Mouse (Mus musculus) stomach, postnatal 0 days (tissue): ENCODE results near the gene Rps6. TPM values are rescaled to one million over a fixed set of nuclear protein-coding genes. Genes with fewer than 3 reads are reported as not detected.

Experiments
- ATAC-seq: fragments of 200-750 bp; cut with Nextera tagmentation; 2 replicates; pipeline ENCODE4 v1.8.0; 2017; ENCODE audit not compliant: low FRiP score, low TSS enrichment
- DNase-seq: peaks from one replicate; pipeline ENCODE4 v3.0.0-alpha.2; 2016; ENCODE audit warnings: low spot score
- H3K27ac ChIP-seq: fragments of 300-500 bp; sonication (generic); replicated peaks from 2 replicates; pipeline ENCODE4 v1.5.1; 2014; ENCODE audit warnings: mild to moderate bottlenecking, control low read depth
- H3K27me3 ChIP-seq: fragments of 300-500 bp; sonication (generic); 2 replicates; pipeline ENCODE4 v1.6.1; 2014; ENCODE audit warnings: low read length; ENCODE audit not compliant: control insufficient read depth, insufficient read depth
- H3K36me3 ChIP-seq: fragments of 300-500 bp; sonication (generic); 2 replicates; pipeline ENCODE4 v1.6.1; 2014; ENCODE audit warnings: low read length, mixed read lengths; ENCODE audit not compliant: control insufficient read depth, insufficient read depth
- H3K4me1 ChIP-seq: fragments of 300-500 bp; sonication (generic); replicated peaks from 2 replicates; pipeline ENCODE4 v1.6.1; 2014; ENCODE audit warnings: antibody characterized with exemption; ENCODE audit not compliant: control insufficient read depth, insufficient read depth
- H3K4me2 ChIP-seq: fragments of 300-500 bp; sonication (generic); replicated peaks from 2 replicates; pipeline ENCODE4 v1.6.1; 2014; ENCODE audit warnings: low read depth, mild to moderate bottlenecking, control low read depth, moderate library complexity
- H3K4me3 ChIP-seq: fragments of 300-500 bp; sonication (generic); 2 replicates; pipeline ENCODE4 v1.5.1; 2014; ENCODE audit warnings: low read depth, low read length, control low read depth
- H3K9ac ChIP-seq: fragments of 300-500 bp; sonication (generic); 2 replicates; pipeline ENCODE4 v1.6.1; 2014; ENCODE audit warnings: mild to moderate bottlenecking, low read length, control low read depth, mixed read lengths
- H3K9me3 ChIP-seq: fragments of 300-500 bp; sonication (generic); 2 replicates; pipeline ENCODE4 v1.6.1; 2016; ENCODE audit warnings: low read length; ENCODE audit not compliant: control insufficient read depth
- CTCF ChIP-seq: IDR thresholded peaks from 2 replicates; pipeline ENCODE4 v1.5.1; 2016; ENCODE audit warnings: antibody characterized with exemption, low read depth, mild to moderate bottlenecking, moderate library complexity
- EP300 ChIP-seq: optimal IDR thresholded peaks from 2 replicates; pipeline ENCODE3; 2016; ENCODE audit warnings: antibody characterized with exemption
- WGBS: fragments of 180-500 bp; shearing (Covaris S2); extraction: QIAGEN DNeasy Blood & Tissue Kit; methylation state at CpG from one replicate; pipeline ENCODE4 v1.1.7; 2014; 5-methylcytosine and 5-hydroxymethylcytosine counted together
- polyA plus RNA-seq: library from polyadenylated mRNA; unstranded; fragments of >200 nt; fragmentation: Nextera tagmentation; extraction: Ambion mirVana; gene quantifications from 2 replicates; pipeline ENCODE4 v1.2.1, GENCODE M21; 2015

Rps6 gene
- polyA plus RNA-seq, 1 experiment from 2014 or later = 619 TPM

- 68% methylated on average over 7 of the region's 7 CpGs for WGBS
- Histone ChIP-seq H3K4me2 (no peak overlapping the region), H3K27me3 (no peaks in the 10 kb centered on the region), H3K4me3 (no peak overlapping the region), H3K9me3 (no peaks in the 10 kb centered on the region), H3K4me1 (no peaks in the 10 kb centered on the region), H3K9ac (no peak overlapping the region), H3K36me3 (no peaks in the 10 kb centered on the region), H3K27ac (no peak overlapping the region)
- TF ChIP-seq CTCF (no peak), EP300 (no peak)
- no peak for DNase-seq
- no peak for ATAC-seq
These were observed 40.2 kb upstream of the Rps6 start for GRCm38 (mm10) chr4:86897411-86897810.

DNA sequence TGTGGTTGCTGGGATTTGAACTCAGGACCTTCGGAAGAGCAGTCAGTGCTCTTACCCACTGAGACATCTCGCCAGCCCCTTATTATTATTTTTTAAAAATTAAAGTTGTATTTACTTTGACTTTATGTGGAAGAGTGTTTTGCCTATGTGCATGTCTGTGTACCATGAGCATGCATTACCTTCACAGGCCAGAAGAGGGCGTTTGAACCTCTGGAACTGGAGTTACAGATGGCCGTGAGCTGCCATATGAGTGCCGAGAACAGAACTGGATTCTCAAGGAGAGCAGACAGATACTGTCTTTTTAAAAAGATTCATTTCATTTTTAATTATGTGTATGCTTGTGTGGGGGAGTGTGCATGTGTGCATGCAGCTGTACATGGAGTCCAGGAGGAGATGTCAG is 30.7 kb upstream of the Rps6 start:
- Histone ChIP-seq H3K27me3 (no peaks in the 10 kb centered on the region), H3K4me3 (no peak overlapping the region), H3K9ac (no peak overlapping the region), H3K27ac (no peak overlapping the region), H3K4me2 (no peak overlapping the region), H3K4me1 (no peaks in the 10 kb centered on the region), H3K36me3 (no peaks in the 10 kb centered on the region), H3K9me3 (no peaks in the 10 kb centered on the region)
- no peak for ATAC-seq
- WGBS = 76% methylated on average over 5 of the region's 5 CpGs
- no peak for TF ChIP-seq EP300
- peak; percentile 49 for TF ChIP-seq CTCF
- DNase-seq = no peak

DNA sequence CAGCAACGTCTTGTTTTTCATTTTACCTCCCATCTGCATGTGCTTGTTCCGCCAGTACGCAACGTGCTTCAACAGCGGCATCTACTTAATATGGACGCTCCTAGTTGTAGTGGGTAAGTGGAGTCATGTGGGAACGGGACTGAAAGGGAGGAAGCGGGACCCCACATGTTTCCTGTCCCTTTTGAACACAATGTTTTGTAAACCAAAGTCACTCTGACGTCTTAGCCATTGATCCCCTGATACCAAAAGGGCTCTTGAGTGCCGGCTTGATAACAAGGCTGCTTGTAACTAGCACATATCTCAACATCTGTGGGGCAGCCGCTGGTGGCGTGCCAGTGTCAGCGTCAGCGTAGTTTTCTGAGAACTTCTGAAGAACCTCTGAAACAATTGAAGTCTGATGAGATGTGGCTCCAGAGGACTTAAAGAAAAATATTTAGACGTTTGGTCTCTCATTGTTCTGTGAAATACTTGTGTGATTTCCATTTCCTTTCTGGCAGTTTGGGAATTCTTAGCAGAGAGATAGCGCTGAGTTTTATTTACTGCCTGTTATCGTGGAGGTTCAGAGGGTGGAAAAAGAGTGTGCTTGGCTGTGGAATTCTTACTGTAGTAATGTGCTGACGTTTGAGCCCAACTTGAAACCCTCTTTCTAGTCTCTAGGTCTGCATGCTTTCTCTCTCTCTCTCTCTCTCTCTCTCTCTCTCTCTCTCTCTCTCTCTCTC is 29.1 kb upstream of the Rps6 start:
- Histone ChIP-seq H3K36me3 (no peaks in the 10 kb centered on the region), H3K27ac (peak overlapping the region; percentile 30; the same call in 1 of the 2 replicates), H3K9me3 (no peaks in the 10 kb centered on the region), H3K4me1 (no peaks in the 10 kb centered on the region), H3K4me3 (peak overlapping the region; percentile 26), H3K9ac (peak overlapping the region; percentile 31), H3K27me3 (no peaks in the 10 kb centered on the region), H3K4me2 (peak overlapping the region; percentile 52)
- TF ChIP-seq CTCF (no peak), EP300 (no peak)
- 18% methylated on average over 18 of the region's 18 CpGs for WGBS
- DNase-seq (peak; percentile 40), ATAC-seq (no peak)

GRCm38 (mm10) chr4:86885790-86886159 is 28.6 kb upstream of the Rps6 start:
- WGBS = 45% methylated on average over 12 of the region's 12 CpGs

DNA sequence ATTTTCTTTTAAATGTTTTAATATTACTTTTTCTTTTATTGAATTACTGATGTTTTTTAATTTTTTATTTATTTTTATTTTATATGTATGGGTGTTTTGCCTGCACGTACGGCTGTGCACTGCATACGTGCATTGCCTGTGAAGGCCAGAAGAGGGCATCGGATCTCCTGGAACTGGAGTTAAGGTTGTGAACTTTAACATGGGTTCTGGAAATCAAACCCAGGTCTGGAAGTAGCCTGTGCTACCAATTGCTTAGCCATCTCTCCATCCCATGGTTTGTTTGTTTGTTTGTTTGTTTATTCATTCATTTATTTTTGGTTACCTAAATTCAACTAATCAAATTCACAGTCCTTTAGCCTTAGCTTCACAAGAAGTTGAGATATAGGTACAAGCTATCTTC is 27.7 kb upstream of the Rps6 start:
- DNase-seq (peak; percentile 50), ATAC-seq (no peak)
- H3K36me3 ChIP-seq = no peaks in the 10 kb centered on the region
- H3K9ac ChIP-seq = no peak overlapping the region
- H3K9me3 ChIP-seq = no peaks in the 10 kb centered on the region
- H3K4me1 ChIP-seq = no peaks in the 10 kb centered on the region
- 70% methylated on average over 4 of the region's 4 CpGs for WGBS
- no peak overlapping the region for H3K27ac ChIP-seq
- no peak overlapping the region for H3K4me3 ChIP-seq
- no peaks in the 10 kb centered on the region for H3K27me3 ChIP-seq
- TF ChIP-seq CTCF (peak; percentile 72), EP300 (no peak)
- H3K4me2 ChIP-seq = no peak overlapping the region

More at GRCm38 (mm10) chr4:86885790-86886159, 28.6 kb upstream of the Rps6 start:
- no peaks in the 10 kb centered on the region for H3K36me3 ChIP-seq
- DNase-seq (peak; percentile 38), ATAC-seq (no peak)
- H3K27ac ChIP-seq = 0 out of 2 replicates have a peak overlapping the region, but pooled peaks have one; percentile 30
- no peak for TF ChIP-seq CTCF
- no peak for TF ChIP-seq EP300
- peak overlapping the region; percentile 52 for H3K4me2 ChIP-seq
- no peaks in the 10 kb centered on the region for H3K9me3 ChIP-seq
- H3K27me3 ChIP-seq = no peaks in the 10 kb centered on the region
- H3K9ac ChIP-seq = peak overlapping the region; percentile 31
- no peaks in the 10 kb centered on the region for H3K4me1 ChIP-seq
- peak overlapping the region; percentile 26 for H3K4me3 ChIP-seq

DNA sequence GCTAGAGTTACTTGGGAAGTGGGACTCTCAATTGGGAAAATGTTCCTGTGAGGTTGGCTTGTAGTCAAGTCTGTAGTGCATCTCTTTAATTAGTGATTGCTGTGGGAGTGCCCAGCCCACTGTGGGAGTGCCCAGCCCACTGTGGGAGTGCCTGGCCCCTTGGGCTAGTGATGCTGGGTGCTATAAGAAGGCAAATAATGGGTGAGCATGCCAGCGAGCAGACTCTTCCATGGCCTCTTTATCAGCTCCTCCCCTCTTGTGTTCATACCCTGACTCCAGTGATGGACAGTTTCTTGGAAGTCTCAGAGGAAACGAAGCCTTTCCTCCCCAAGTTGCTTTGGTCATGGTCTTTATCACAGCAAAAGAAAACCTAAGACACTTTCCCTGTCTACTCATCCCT is 25.2 kb upstream of the Rps6 start:
- DNase-seq (no peak), ATAC-seq (no peak)
- no peaks in the 10 kb centered on the region for H3K4me1 ChIP-seq
- no peak overlapping the region for H3K27ac ChIP-seq
- no peak overlapping the region for H3K4me3 ChIP-seq
- H3K36me3 ChIP-seq = no peaks in the 10 kb centered on the region
- H3K9me3 ChIP-seq = no peaks in the 10 kb centered on the region
- no peaks in the 10 kb centered on the region for H3K27me3 ChIP-seq
- 70% methylated on average over 2 of the region's 2 CpGs for WGBS
- H3K9ac ChIP-seq = no peak overlapping the region
- TF ChIP-seq CTCF (no peak), EP300 (no peak)
- H3K4me2 ChIP-seq = no peak overlapping the region
